13 mouse cellular contexts compared by ENCODE assay signal in genomic region chr12:13809291-13810154, GRCm38 (mm10).
DNase-seq lines count a peak whose midpoint lies in the region; ATAC-seq and TF ChIP-seq lines count a peak whose summit lies in the region.
"Had no signal": no experiment of that assay in that cellular context is flagged by ENCODE, and none has a peak within 500 bp of the region (broad histone marks: within the 10 kb centered on the region; RNA-seq: fewer than 3 reads in every experiment).

No protein-coding gene starts in this region.

- no peaks in the 10 kb centered on the region for H3K36me3 ChIP-seq in intestine, embryonic 15.5 days
- H3K36me3 ChIP-seq: embryonic facial prominence, embryonic 15.5 days; liver, embryonic 12.5 days had no signal

- intact Hi-C loops in heart, postnatal 14 days (cut with DNase I), result no loop called here
- intact Hi-C loops in gastrocnemius, adult 2 months (cut with DNase I), result no loop called here
- intact Hi-C loops in left cerebral cortex, postnatal 10 days (cut with DNase I), result no loop called here

- H3K9me3 ChIP-seq in intestine, embryonic 15.5 days, result no peaks in the 10 kb centered on the region
- H3K9me3 ChIP-seq: embryonic facial prominence, embryonic 15.5 days; liver, embryonic 12.5 days had no signal

- no peaks in the 10 kb centered on the region for H3K27me3 ChIP-seq in intestine, embryonic 15.5 days (replicated peaks)
- H3K27me3 ChIP-seq: embryonic facial prominence, embryonic 15.5 days; liver, embryonic 12.5 days had no signal

- peak; percentile 58 for ATAC-seq in intestine, embryonic 15.5 days
- ATAC-seq: activated CD4-positive, CD25-positive, alpha-beta regulatory T cell, adult 4 months; liver, embryonic 12.5 days had no signal

- 67% methylated on average over 6 of the region's 6 CpGs for WGBS in intestine, embryonic 15.5 days

- H3K4me2 ChIP-seq in intestine, embryonic 15.5 days (replicated peaks), result no peak overlapping the region
- H3K4me2 ChIP-seq: embryonic facial prominence, embryonic 15.5 days; liver, embryonic 12.5 days had no signal

- H3K9ac ChIP-seq in intestine, embryonic 15.5 days, result no peak overlapping the region
- H3K9ac ChIP-seq: embryonic facial prominence, embryonic 15.5 days; liver, embryonic 12.5 days had no signal

- H3K4me1 ChIP-seq in intestine, embryonic 15.5 days (replicated peaks), result no peaks in the 10 kb centered on the region
- H3K4me1 ChIP-seq: embryonic facial prominence, embryonic 15.5 days; liver, embryonic 12.5 days had no signal

- H3K27ac ChIP-seq in intestine, embryonic 15.5 days, result no peak overlapping the region
- H3K27ac ChIP-seq in gastrocnemius, adult 2 months, result no peak overlapping the region
- H3K27ac ChIP-seq: embryonic facial prominence, embryonic 15.5 days; liver, embryonic 12.5 days; macrophage had no signal

- no peak for TF ChIP-seq CTCF in gastrocnemius, adult 2 months (IDR thresholded peaks at IDR 0.05)

- H3K4me3 ChIP-seq in intestine, embryonic 15.5 days (replicated peaks), result no peak overlapping the region
- no peak overlapping the region for H3K4me3 ChIP-seq in gastrocnemius, adult 2 months
- H3K4me3 ChIP-seq: embryonic facial prominence, embryonic 15.5 days; liver, embryonic 12.5 days had no signal

- DNase-seq in cerebellum, postnatal 10 days, result peak; percentile 13 to 18
- no peak for DNase-seq in cerebellum, postnatal 25 days
- peak; percentile 2 to 12 for DNase-seq in heart, postnatal 14 days
- DNase-seq in heart, adult 18-20 months, result no peak
- peak; percentile 12 to 34 for DNase-seq in kidney, postnatal 25 days
- no peak for DNase-seq in gastrocnemius, adult 2 months
- DNase-seq in left cerebral cortex, postnatal 10 days (ENCODE audit: extremely low spot score in 1 of 2, low spot score in 2 of 2), result no peak
- DNase-seq: cerebellum, adult 9-11 months had no signal

Comparison
In these comparisons a context has a peak if more than half of its experiments do, and no peak if none do; other contexts are left out.
1. DNase-seq: peak in cerebellum, postnatal 10 days (2 of 2), heart, postnatal 14 days (2 of 2) and kidney, postnatal 25 days (2 of 2); none in cerebellum, postnatal 25 days (0 of 2), heart, adult 18-20 months (0 of 2), gastrocnemius, adult 2 months (single experiment) and left cerebral cortex, postnatal 10 days (0 of 2).